Mouse (Mus musculus): ENCODE measurements around the gene Tmc6.

- TF ChIP-seq CTCF (IDR thresholded peaks at IDR 0.05; ENCODE audit: low read depth, low read length) (no peak), POLR2A (IDR thresholded peaks at IDR 0.05; ENCODE audit: extremely low read depth, insufficient read depth, low read length) (no peak)
These were observed 44.9 kb upstream of the Tmc6 start for GRCm38 (mm10) chr11:117826916-117827315.
